Comparison of ENCODE assay signal across 8 mouse cellular contexts in genomic region chr13:23551146-23551834, GRCm38 (mm10). TPM values are rescaled to one million over a fixed set of nuclear protein-coding genes. Genes with fewer than 3 reads are reported as not detected.
DNase-seq lines count a peak whose midpoint lies in the region; ATAC-seq and TF ChIP-seq lines count a peak whose summit lies in the region.
"Not testable (repeated sequence)": the region's sequence is repeated elsewhere in the genome, so short reads cannot be mapped to it uniquely, and the experiment has no call there.

Gene Hist1h4f (minus strand): TSS chr13:23551648.

- ATAC-seq in embryonic facial prominence, embryonic 13.5 days (ENCODE audit: insufficient number of reproducible peaks, insufficient read depth, low FRiP score, low TSS enrichment, low read depth) = peak; percentile 79
- ATAC-seq in limb, embryonic 12.5 days (ENCODE audit: insufficient number of reproducible peaks, insufficient read depth, low FRiP score, low TSS enrichment, low read depth) = peak; percentile 87
- peak; percentile 89 for ATAC-seq in midbrain, embryonic 14.5 days (ENCODE audit: low FRiP score, low TSS enrichment)

- H3K36me3 ChIP-seq in embryonic facial prominence, embryonic 13.5 days; heart, adult 2 months (ENCODE audit: control insufficient read depth, insufficient read depth, low read length); limb, embryonic 12.5 days; midbrain, embryonic 14.5 days (ENCODE audit: control insufficient read depth, insufficient read depth, low read length): not testable (repeated sequence)

- H3K27ac ChIP-seq in embryonic facial prominence, embryonic 13.5 days = peak within 1 kb of the TSS; percentile 94
- H3K27ac ChIP-seq in heart, adult 2 months = peak within 1 kb of the TSS; percentile 64
- H3K27ac ChIP-seq in limb, embryonic 12.5 days = peak within 1 kb of the TSS; percentile 96
- peak within 1 kb of the TSS; percentile 83 for H3K27ac ChIP-seq in midbrain, embryonic 14.5 days (replicated peaks; ENCODE audit: low read depth, low read length)

- intact Hi-C loops in heart, adult 2 months (cut with DNase I) = not testable (repeated sequence)

- not testable (repeated sequence) for H3K27me3 ChIP-seq in embryonic facial prominence, embryonic 13.5 days; heart, adult 2 months (ENCODE audit: control insufficient read depth, insufficient read depth, low read length); limb, embryonic 12.5 days; midbrain, embryonic 14.5 days (ENCODE audit: control insufficient read depth, insufficient read depth, low read length)

- under 1% methylated on average over 47 of the region's 47 CpGs for WGBS in embryonic facial prominence, embryonic 13.5 days
- under 1% methylated on average over 47 of the region's 47 CpGs for WGBS in heart, adult 2 months
- under 1% methylated on average over 47 of the region's 47 CpGs for WGBS in limb, embryonic 12.5 days
- under 1% methylated on average over 47 of the region's 47 CpGs for WGBS in midbrain, embryonic 14.5 days

- not testable (repeated sequence) for H3K79me2 ChIP-seq in heart, adult 2 months (replicated peaks; ENCODE audit: control insufficient read depth, insufficient read depth, low read length)

- peak within 1 kb of the TSS; percentile 48 for H3K4me3 ChIP-seq in embryonic facial prominence, embryonic 13.5 days
- H3K4me3 ChIP-seq in heart, adult 2 months = peak within 1 kb of the TSS; percentile 49
- peak within 1 kb of the TSS; percentile 46 for H3K4me3 ChIP-seq in limb, embryonic 12.5 days (replicated peaks)
- H3K4me3 ChIP-seq in midbrain, embryonic 14.5 days (replicated peaks; ENCODE audit: low read depth, low read length) = peak within 1 kb of the TSS; percentile 36

- H3K4me1 ChIP-seq in embryonic facial prominence, embryonic 13.5 days = peaks cover 16% of the 10 kb centered on the region
- not testable (repeated sequence) for H3K4me1 ChIP-seq in heart, adult 2 months (ENCODE audit: control insufficient read depth, insufficient read depth, low read length); limb, embryonic 12.5 days (replicated peaks)
- H3K4me1 ChIP-seq in midbrain, embryonic 14.5 days (ENCODE audit: control insufficient read depth, insufficient read depth, low read length) = peaks cover 18% of the 10 kb centered on the region

- peak within 1 kb of the TSS; percentile 71 for H3K9ac ChIP-seq in embryonic facial prominence, embryonic 13.5 days
- peak within 1 kb of the TSS; percentile 78 for H3K9ac ChIP-seq in heart, adult 2 months (ENCODE audit: low read depth, low read length)
- peak within 1 kb of the TSS; percentile 54 for H3K9ac ChIP-seq in limb, embryonic 12.5 days (replicated peaks)
- H3K9ac ChIP-seq in midbrain, embryonic 14.5 days (replicated peaks; ENCODE audit: low read length) = peak within 1 kb of the TSS; percentile 51

- peak within 1 kb of the TSS; percentile 72 for H3K4me2 ChIP-seq in embryonic facial prominence, embryonic 13.5 days
- peak within 1 kb of the TSS; percentile 55 for H3K4me2 ChIP-seq in limb, embryonic 12.5 days
- peak within 1 kb of the TSS; percentile 59 for H3K4me2 ChIP-seq in midbrain, embryonic 14.5 days (ENCODE audit: low read length)

- peak; percentile 98 for DNase-seq in 3T3-L1 (ENCODE audit: low read depth, low spot score)
- peak; percentile 51 to 80 for DNase-seq in adrenal gland, postnatal 4 days (ENCODE audit: low spot score in 2 of 2)
- peak; percentile 73 to 86 for DNase-seq in heart, adult 2 months
- DNase-seq in kidney, adult 8-10 months = peak; percentile 73 to 82
- peak; percentile 95 for DNase-seq in midbrain, embryonic 14.5 days
- peak; percentile 91 for DNase-seq in spleen, adult 12 weeks (ENCODE audit: low spot score)

- not testable (repeated sequence) for H3K9me3 ChIP-seq in embryonic facial prominence, embryonic 13.5 days; limb, embryonic 12.5 days; midbrain, embryonic 14.5 days (ENCODE audit: control insufficient read depth, low read length)

- peak; percentile 63 for TF ChIP-seq EP300 in heart, adult 2 months (IDR thresholded peaks at IDR 0.05; ENCODE audit: insufficient read depth, low read depth, low read length)

- TF ChIP-seq CTCF in heart, adult 2 months (IDR thresholded peaks at IDR 0.05) = peak; percentile 74

- peak; percentile 82 for TF ChIP-seq POLR2A in heart, adult 2 months (IDR thresholded peaks at IDR 0.05; ENCODE audit: insufficient read depth, low read depth, low read length)

RNA-seq across cellular contexts. Expression of gene Hist1h4f, which starts in this region (rescaled TPM):
- 100 to 1,000 TPM; 899 to 983 TPM for total RNA-seq in adrenal gland, postnatal 4 days (2021)
- 2.9 TPM in 1 of 2 replicates, not detected in the other for polyA plus RNA-seq in embryonic facial prominence, embryonic 13.5 days (2015; fragmentation: Nextera tagmentation; extraction: Ambion mirVana)
- total RNA-seq in heart, adult 2 months (2021) = 10 to 100 TPM; 14.7 to 19.6 TPM
- polyA plus RNA-seq in heart, adult 2 months (2012; rRNA removed) = 0.88 TPM in 1 of 2 replicates, not detected in the other
- 2.7 and 3.6 TPM in 2 replicates for polyA plus RNA-seq in limb, embryonic 12.5 days (2016; fragmentation: Nextera tagmentation; extraction: Ambion mirVana)
- polyA plus RNA-seq in midbrain, embryonic 14.5 days (2014; fragmentation: Nextera tagmentation; extraction: Ambion mirVana) = not detected in 2 replicates

Comparison
In these comparisons a context has a peak if more than half of its experiments do, and no peak if none do; other contexts are left out.
1. Peak in every context shown above with its lines: DNase-seq, ATAC-seq, H3K4me3 ChIP-seq and H3K27ac ChIP-seq.
2. RNA of gene Hist1h4f (total RNA-seq): 899 to 983 TPM in adrenal gland, postnatal 4 days; 14.7 to 19.6 TPM in heart, adult 2 months; every median in the first group is over 10 times any median in the second.
3. Peak in DNase-seq, ATAC-seq, H3K4me3 ChIP-seq, H3K27ac ChIP-seq, H3K9ac ChIP-seq and H3K4me2 ChIP-seq in midbrain, embryonic 14.5 days; RNA of the gene not detected or under 1 TPM.